Mouse (Mus musculus): ENCODE measurements around the gene Cox8a.

Gene Cox8a

DNA sequence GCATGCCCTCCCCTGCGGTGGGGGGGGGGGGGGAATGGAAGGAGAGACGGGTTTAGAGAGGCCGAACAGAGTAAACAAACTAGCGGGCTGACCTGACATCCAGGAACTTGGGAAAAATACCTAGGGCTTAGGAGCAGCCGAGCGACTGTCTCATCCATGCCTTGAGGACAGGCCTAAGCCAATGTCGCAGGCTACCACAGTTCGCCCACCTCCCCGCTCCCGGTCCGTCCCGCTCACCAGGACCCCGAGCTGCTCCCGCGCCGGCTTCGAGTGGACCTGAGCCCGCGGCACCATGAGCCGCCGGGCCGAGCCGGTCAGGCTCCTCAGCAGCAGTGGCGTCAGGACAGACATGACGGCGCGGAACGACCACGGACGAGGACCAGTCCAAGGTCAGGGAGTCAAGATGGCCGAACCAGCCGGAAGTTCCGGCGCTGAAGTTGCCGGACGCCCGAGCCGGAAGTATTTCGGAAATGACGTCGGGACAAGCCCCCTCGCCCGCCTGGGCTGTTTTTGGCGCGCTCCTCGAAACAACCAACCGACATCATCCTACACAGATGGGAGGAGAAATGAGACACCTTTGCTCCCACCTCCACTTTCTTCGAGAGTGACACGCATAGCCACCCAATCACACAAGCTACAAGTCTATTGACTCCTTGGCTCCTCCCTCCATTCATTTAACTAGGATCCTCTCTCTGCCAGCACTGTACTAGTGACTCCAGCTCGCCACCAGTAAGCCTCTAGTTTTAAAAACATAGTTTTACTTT is at the start of gene Cox8a:
Gene Cox8a, minus strand, starts transcription at position 455 of the 764 bp plus-strand sequence.
- DNase-seq: peak; percentile 98

GRCm38 (mm10) chr19:7266421-7266831 is 49.0 kb upstream of the Cox8a start:
- no peak for DNase-seq

GRCm38 (mm10) chr19:7265478-7266191 is 48.2 kb upstream of the Cox8a start:
- no peak for DNase-seq

- DNase-seq: peak; percentile 19
Observed at GRCm38 (mm10) chr19:7264766-7265331, 47.4 kb upstream of the Cox8a start.

DNA sequence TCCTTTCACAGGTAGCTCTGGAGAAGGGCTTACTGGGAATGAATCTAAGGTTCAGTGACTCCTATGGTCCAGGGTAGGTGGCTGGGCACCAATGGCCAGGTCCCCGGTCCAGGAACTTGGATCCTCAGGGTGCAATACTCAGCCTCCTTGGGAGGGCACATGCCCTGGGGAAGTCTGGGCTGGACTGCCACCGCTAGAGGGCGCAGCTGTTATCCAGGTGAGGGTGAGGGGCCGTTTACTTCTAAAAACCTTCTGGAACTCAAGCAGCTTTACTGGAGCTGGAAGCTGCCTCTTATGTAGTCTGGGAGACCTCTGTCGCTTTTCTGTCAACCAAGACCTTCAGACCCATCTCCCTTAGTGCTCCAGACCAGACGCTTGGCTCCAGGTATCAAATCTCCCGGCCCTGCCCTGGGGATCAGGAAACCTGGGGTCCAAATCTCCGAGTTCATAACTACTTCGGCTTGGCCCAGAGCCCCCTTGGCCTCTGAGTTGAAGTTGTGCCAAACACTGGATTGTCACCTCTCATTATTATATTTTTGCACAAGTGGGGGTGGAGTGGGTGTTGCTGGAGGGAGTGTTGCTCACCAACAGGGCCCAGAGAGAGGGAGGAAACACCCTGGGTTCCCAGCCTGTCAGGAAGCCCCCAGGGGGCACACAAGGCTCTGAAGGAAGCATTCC is 46.8 kb upstream of the Cox8a start:
- DNase-seq: peak; percentile 56

- DNase-seq: no peak
Observed at GRCm38 (mm10) chr19:7262592-7262991, 45.2 kb upstream of the Cox8a start.

DNA sequence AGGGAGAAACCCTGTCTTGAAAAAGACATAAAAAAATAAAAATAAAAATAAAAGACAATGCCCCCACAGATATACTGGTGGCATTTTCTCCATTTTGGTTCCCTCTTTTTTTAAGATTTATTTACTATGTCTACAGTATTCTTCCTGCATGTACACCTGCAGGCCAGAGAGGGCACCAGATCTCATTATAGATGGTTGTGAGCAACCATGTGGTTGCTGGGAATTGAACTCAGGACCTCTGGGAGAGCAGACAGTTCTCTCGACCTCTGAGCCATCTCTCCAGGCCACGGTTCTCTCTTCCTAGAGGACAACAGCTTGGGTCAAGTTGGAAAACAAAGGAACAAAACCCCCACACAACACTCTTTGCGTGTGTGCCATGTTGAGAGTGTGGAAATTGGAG is 44.5 kb upstream of the Cox8a start:
- DNase-seq: no peak

GRCm38 (mm10) chr19:7261476-7261875 is 44.1 kb upstream of the Cox8a start:
- no peak for DNase-seq

- DNase-seq: no peak
Observed at GRCm38 (mm10) chr19:7257881-7258280, 40.5 kb upstream of the Cox8a start.

- no peak for DNase-seq
Observed at GRCm38 (mm10) chr19:7246021-7246420, 28.6 kb upstream of the Cox8a start.

- DNase-seq: peak; percentile 95
Observed at GRCm38 (mm10) chr19:7240782-7241690, 23.6 kb upstream of the Cox8a start, which contains the start of gene Naa40. Naa40 (minus strand) TSS chr19:7241183.

DNA sequence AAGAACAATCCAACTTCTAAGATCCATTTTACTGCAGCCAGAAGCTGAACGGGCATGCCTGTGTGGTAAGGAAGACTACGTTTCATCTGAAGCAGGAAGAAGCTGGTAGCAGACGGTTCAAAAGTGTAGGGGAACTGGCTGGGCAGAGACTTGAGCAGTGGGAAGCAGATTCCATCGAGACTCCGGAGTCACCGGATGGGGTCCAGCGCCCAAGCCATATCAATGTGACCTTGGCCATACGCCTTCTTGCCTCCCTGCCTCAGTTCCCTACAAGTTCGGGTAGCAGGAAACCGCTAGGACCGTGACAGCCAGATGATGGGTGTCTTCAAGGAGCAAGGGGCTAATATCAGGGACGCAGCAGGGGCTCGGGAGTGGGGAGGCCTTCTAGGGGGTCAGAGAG is 22.9 kb upstream of the Cox8a start:
- no peak for DNase-seq

DNA sequence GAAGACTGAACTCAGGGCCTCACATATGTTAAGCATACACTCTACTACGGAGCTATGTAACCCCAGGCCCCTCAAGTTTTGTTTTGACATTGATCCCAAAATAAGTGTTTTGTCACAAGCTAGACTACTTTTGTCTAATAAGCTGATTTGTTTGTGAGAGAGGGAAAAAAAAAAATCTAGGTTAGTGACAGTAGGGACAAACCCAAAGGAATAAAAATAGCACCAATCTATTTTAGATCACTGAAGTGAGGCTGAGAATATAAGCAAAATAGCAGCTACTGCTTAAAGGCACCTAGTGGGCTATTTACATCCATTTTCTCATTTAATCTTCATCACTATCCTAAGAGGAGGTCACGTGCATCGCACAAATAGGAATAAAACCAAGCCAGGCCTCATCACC is 22.2 kb upstream of the Cox8a start:
- no peak for DNase-seq

DNA sequence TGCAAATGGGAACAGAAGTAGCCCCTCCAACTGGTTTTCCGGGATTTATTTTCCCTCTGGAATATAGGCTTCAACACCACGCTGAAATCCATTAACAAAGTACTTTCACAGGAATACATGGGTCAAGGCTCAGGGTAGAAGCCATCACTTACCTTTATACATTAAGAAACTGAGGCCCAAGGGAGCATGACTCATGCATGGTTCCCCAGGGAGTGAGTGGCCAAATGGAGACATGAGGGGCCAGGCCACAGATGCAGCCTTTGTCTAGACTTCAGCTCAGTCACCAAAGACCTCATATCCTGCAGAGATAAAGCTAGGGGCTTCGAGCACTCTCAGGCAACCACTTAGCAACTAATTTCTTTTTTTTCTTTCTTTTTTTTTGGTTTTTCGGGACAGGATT is 19.3 kb upstream of the Cox8a start:
- DNase-seq: no peak

DNA sequence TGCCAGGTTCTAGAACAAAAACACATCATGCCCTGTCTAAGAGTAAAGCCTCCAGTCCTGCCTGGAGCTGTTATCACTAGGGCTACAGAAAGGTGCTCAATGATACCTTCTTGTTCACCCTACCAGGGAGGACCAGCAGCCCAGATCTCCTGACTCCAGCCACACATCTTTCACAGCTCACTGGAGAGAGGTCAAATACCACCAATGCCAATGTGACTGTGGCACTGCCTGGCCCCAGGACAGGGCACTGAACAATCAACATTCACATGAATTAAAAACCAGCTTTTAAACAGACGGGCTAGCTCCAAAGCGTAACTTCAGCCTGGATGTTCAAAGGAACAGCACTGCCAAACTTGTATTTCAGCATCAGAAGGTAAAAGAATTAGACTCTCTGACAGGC is 18.6 kb upstream of the Cox8a start:
- DNase-seq: no peak

- no peak for DNase-seq
Observed at GRCm38 (mm10) chr19:7235461-7235860, 18.0 kb upstream of the Cox8a start.

DNA sequence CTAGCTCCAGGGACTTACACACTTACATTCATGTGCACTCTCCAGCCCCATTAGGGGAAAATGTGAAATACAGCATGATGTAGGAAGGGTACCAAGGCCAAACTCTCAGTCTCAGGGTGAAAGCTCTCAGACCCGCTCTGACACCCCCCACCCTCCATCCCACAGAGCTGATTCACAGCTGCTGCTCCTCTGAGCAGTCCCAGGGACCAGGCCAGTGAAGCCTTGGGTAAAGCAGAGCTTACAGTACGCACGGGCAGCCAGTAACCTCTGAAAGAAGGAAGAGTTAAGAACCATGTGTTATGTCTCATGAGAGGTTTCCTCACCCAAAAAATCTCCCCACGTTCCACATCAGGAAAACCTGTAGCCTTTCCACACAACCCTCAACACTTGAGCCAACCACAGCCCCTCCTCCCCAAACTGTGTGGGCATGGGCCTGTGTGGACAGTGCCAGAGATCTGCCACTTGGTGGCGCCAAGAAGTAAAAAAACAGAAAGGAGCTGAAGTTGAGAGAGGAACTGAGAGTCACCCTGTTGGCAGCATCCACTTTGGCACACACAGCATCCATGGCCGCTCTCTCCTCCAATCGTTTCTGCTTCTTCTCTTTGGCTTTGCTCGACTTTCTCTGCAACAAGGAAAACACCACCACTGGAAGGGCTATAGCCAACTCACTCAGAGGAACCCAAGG is 17.3 kb upstream of the Cox8a start:
- DNase-seq: peak; percentile 86

DNA sequence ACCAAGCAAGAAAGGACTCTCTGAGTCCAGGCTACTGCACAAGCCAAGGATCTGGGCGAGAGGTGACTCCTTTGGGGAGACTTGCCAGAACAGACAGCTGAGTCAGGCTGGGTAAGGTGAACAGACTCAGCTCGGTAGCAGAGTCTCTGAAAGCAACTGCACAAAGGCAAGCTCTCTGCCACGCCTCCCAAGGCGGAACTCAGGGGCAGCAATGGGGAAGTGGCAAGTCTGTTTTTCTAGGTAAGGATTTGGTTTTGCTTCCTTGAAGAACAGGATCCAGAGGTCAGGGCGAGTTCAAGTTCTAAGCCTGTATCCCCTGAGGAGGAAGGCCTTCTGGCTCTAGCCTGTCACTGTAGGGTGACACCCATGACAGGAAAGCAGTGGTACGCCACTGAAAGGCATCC is 9.1 kb upstream of the Cox8a start:
- DNase-seq: no peak

DNA sequence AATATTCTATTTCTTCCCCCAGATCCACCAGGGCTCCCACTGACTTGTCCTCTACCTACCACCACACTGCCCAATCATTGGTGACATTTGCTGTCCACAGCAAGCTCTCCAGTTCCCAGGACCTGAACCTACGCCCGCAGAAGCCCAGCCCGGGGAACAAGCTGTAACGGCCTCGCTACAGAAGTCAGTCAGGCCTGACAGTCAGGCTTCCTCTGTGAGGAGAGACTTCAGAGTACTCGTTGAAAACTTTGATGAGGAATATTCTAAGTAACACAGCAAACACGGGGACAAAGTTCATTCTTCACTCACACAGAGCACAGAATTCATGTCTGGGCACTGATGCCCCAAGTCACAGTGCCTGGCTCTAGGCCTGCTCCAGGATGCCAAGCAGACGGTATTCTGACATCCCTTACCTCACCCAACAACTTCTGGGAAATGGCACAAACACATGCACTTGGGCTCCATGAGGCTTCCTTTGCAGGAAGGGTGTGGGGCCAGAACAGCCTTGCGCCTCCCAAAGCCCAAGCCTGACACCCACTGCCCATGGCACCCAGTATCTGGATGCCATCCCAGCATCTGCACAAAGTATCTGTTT is 7.8 kb upstream of the Cox8a start:
- no peak for DNase-seq

- DNase-seq: no peak
Observed at GRCm38 (mm10) chr19:7224253-7224652, 6.8 kb upstream of the Cox8a start.

DNA sequence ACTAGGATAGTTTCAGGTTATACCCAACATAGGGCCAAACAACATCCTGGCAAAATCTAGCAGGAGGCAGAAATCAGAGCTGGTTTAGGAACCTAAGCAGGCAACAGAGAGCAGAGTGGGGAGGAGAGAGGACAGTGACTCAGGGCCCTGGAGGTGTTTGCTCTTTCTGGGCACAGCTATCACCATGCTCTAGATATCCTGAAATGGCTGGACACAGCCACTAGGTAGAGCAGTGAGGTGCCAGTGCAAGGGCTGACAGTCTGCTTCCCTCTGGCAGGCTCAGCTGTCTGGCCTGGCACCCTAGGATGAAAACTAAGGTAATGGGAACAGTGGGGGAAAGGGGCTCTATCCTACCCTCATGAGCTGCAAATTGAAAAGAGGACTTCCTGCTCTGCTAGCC is 6.1 kb upstream of the Cox8a start:
- DNase-seq: no peak
